Mouse (Mus musculus): ENCODE data around the gene Gm4792. TPM values are rescaled to one million over a fixed set of nuclear protein-coding genes. Genes with fewer than 3 reads are reported as not detected.

Gm4792 gene
- not detected in 2 replicates for polyA plus RNA-seq (2012; rRNA removed)

GRCm38 (mm10) chr10:94298471-94298870, at the start of gene Gm4792:
Gene Gm4792, minus strand, starts transcription at chr10:94298703.
- Histone ChIP-seq H3K4me1 (ENCODE audit: control insufficient read depth, insufficient read depth, low read length) (no peaks in the 10 kb centered on the region), H3K4me3 (ENCODE audit: control insufficient read depth, low read depth, low read length) (no peak within 1 kb of the TSS), H3K36me3 (ENCODE audit: control insufficient read depth, insufficient read depth, low read length) (no peaks in the 10 kb centered on the region), H3K27me3 (ENCODE audit: control insufficient read depth, insufficient read depth, low read length) (no peaks in the 10 kb centered on the region), H3K27ac (ENCODE audit: control insufficient read depth, insufficient read depth, low read depth, low read length) (no peak within 1 kb of the TSS)
- TF ChIP-seq POLR2A (IDR thresholded peaks at IDR 0.05; ENCODE audit: control insufficient read depth, low read depth, low read length), result no peak
- TF ChIP-seq CTCF (IDR thresholded peaks at IDR 0.05; ENCODE audit: control insufficient read depth, insufficient read depth, insufficient replicate concordance, low read depth, low read length), result no peak

- Histone ChIP-seq H3K4me3 (ENCODE audit: control insufficient read depth, low read depth, low read length) (no peak overlapping the region), H3K36me3 (ENCODE audit: control insufficient read depth, insufficient read depth, low read length) (no peaks in the 10 kb centered on the region), H3K27ac (ENCODE audit: control insufficient read depth, insufficient read depth, low read depth, low read length) (no peak overlapping the region), H3K27me3 (ENCODE audit: control insufficient read depth, insufficient read depth, low read length) (no peaks in the 10 kb centered on the region), H3K4me1 (ENCODE audit: control insufficient read depth, insufficient read depth, low read length) (peaks cover 2% of the 10 kb centered on the region)
- no peak for TF ChIP-seq POLR2A (IDR thresholded peaks at IDR 0.05; ENCODE audit: control insufficient read depth, low read depth, low read length)
- no peak for TF ChIP-seq CTCF (IDR thresholded peaks at IDR 0.05; ENCODE audit: control insufficient read depth, insufficient read depth, insufficient replicate concordance, low read depth, low read length)
These were observed 49.5 kb upstream of the Gm4792 start for GRCm38 (mm10) chr10:94347959-94348358.

- Histone ChIP-seq H3K27me3 (ENCODE audit: control insufficient read depth, insufficient read depth, low read length) (no peaks in the 10 kb centered on the region), H3K4me1 (ENCODE audit: control insufficient read depth, insufficient read depth, low read length) (peaks cover 2% of the 10 kb centered on the region), H3K36me3 (ENCODE audit: control insufficient read depth, insufficient read depth, low read length) (no peaks in the 10 kb centered on the region), H3K4me3 (ENCODE audit: control insufficient read depth, low read depth, low read length) (no peak overlapping the region), H3K27ac (ENCODE audit: control insufficient read depth, insufficient read depth, low read depth, low read length) (no peak overlapping the region)
- TF ChIP-seq POLR2A (IDR thresholded peaks at IDR 0.05; ENCODE audit: control insufficient read depth, low read depth, low read length) (no peak), CTCF (IDR thresholded peaks at IDR 0.05; ENCODE audit: control insufficient read depth, insufficient read depth, insufficient replicate concordance, low read depth, low read length) (no peak)
These were observed 48.8 kb upstream of the Gm4792 start for GRCm38 (mm10) chr10:94347296-94347695.

- no peak for TF ChIP-seq POLR2A (IDR thresholded peaks at IDR 0.05; ENCODE audit: control insufficient read depth, low read depth, low read length)
- no peak for TF ChIP-seq CTCF (IDR thresholded peaks at IDR 0.05; ENCODE audit: control insufficient read depth, insufficient read depth, insufficient replicate concordance, low read depth, low read length)
- no peaks in the 10 kb centered on the region for H3K36me3 ChIP-seq (ENCODE audit: control insufficient read depth, insufficient read depth, low read length)
- H3K27me3 ChIP-seq (ENCODE audit: control insufficient read depth, insufficient read depth, low read length), result no peaks in the 10 kb centered on the region
- no peak overlapping the region for H3K4me3 ChIP-seq (ENCODE audit: control insufficient read depth, low read depth, low read length)
- no peak overlapping the region for H3K27ac ChIP-seq (ENCODE audit: control insufficient read depth, insufficient read depth, low read depth, low read length)
- peaks cover 2% of the 10 kb centered on the region for H3K4me1 ChIP-seq (ENCODE audit: control insufficient read depth, insufficient read depth, low read length)
These were observed 48.1 kb upstream of the Gm4792 start for GRCm38 (mm10) chr10:94346596-94346995.

GRCm38 (mm10) chr10:94345509-94346252, 47.2 kb upstream of the Gm4792 start:
- Histone ChIP-seq H3K27me3 (ENCODE audit: control insufficient read depth, insufficient read depth, low read length) (no peaks in the 10 kb centered on the region), H3K27ac (ENCODE audit: control insufficient read depth, insufficient read depth, low read depth, low read length) (no peak overlapping the region), H3K36me3 (ENCODE audit: control insufficient read depth, insufficient read depth, low read length) (no peaks in the 10 kb centered on the region), H3K4me1 (ENCODE audit: control insufficient read depth, insufficient read depth, low read length) (peaks cover 2% of the 10 kb centered on the region), H3K4me3 (ENCODE audit: control insufficient read depth, low read depth, low read length) (no peak overlapping the region)
- no peak for TF ChIP-seq POLR2A (IDR thresholded peaks at IDR 0.05; ENCODE audit: control insufficient read depth, low read depth, low read length)
- no peak for TF ChIP-seq CTCF (IDR thresholded peaks at IDR 0.05; ENCODE audit: control insufficient read depth, insufficient read depth, insufficient replicate concordance, low read depth, low read length)

GRCm38 (mm10) chr10:94344631-94345417, 46.3 kb upstream of the Gm4792 start:
- H3K36me3 ChIP-seq (ENCODE audit: control insufficient read depth, insufficient read depth, low read length), result no peaks in the 10 kb centered on the region
- TF ChIP-seq POLR2A (IDR thresholded peaks at IDR 0.05; ENCODE audit: control insufficient read depth, low read depth, low read length) (no peak), CTCF (IDR thresholded peaks at IDR 0.05; ENCODE audit: control insufficient read depth, insufficient read depth, insufficient replicate concordance, low read depth, low read length) (no peak)
- no peaks in the 10 kb centered on the region for H3K27me3 ChIP-seq (ENCODE audit: control insufficient read depth, insufficient read depth, low read length)
- no peak overlapping the region for H3K4me3 ChIP-seq (ENCODE audit: control insufficient read depth, low read depth, low read length)
- no peak overlapping the region for H3K27ac ChIP-seq (ENCODE audit: control insufficient read depth, insufficient read depth, low read depth, low read length)
- H3K4me1 ChIP-seq (ENCODE audit: control insufficient read depth, insufficient read depth, low read length), result peaks cover 2% of the 10 kb centered on the region

- TF ChIP-seq POLR2A (IDR thresholded peaks at IDR 0.05; ENCODE audit: control insufficient read depth, low read depth, low read length) (no peak), CTCF (IDR thresholded peaks at IDR 0.05; ENCODE audit: control insufficient read depth, insufficient read depth, insufficient replicate concordance, low read depth, low read length) (no peak)
- Histone ChIP-seq H3K27ac (ENCODE audit: control insufficient read depth, insufficient read depth, low read depth, low read length) (no peak overlapping the region), H3K27me3 (ENCODE audit: control insufficient read depth, insufficient read depth, low read length) (no peaks in the 10 kb centered on the region), H3K4me1 (ENCODE audit: control insufficient read depth, insufficient read depth, low read length) (peaks cover 2% of the 10 kb centered on the region), H3K4me3 (ENCODE audit: control insufficient read depth, low read depth, low read length) (no peak overlapping the region), H3K36me3 (ENCODE audit: control insufficient read depth, insufficient read depth, low read length) (no peaks in the 10 kb centered on the region)
These were observed 45.1 kb upstream of the Gm4792 start for GRCm38 (mm10) chr10:94343581-94343980.

All from testis, adult 2 months (tissue).